Mouse (Mus musculus) left cerebral cortex, postnatal 10 days (tissue): Measurements from ENCODE around the gene Pigg. TPM values are rescaled to one million over a fixed set of nuclear protein-coding genes. Genes with fewer than 3 reads are reported as not detected.

Experiments
- DNase-seq, 2 experiments: peaks; one replicate each; pipeline ENCODE4 v3.0.0; 2021 to 2022; ENCODE audit warnings: low spot score in 2 of 2, mixed read lengths in 1 of 2; ENCODE audit errors: extremely low spot score in 1 of 2
- intact Hi-C: fragments of 180-260 bp; cut with DNase I; formaldehyde crosslinking; loops from one replicate; pipeline ENCODE4 v1.15.1; 2025
- total RNA-seq, 2 experiments: library from RNA; stranded (reverse); gene quantifications; 2 replicates each; pipeline ENCODE4 v1.2.3; 2021

The Pigg gene
- total RNA-seq, 2 experiments from 2014 or later, result 7.5 to 7.9 TPM

DNA sequence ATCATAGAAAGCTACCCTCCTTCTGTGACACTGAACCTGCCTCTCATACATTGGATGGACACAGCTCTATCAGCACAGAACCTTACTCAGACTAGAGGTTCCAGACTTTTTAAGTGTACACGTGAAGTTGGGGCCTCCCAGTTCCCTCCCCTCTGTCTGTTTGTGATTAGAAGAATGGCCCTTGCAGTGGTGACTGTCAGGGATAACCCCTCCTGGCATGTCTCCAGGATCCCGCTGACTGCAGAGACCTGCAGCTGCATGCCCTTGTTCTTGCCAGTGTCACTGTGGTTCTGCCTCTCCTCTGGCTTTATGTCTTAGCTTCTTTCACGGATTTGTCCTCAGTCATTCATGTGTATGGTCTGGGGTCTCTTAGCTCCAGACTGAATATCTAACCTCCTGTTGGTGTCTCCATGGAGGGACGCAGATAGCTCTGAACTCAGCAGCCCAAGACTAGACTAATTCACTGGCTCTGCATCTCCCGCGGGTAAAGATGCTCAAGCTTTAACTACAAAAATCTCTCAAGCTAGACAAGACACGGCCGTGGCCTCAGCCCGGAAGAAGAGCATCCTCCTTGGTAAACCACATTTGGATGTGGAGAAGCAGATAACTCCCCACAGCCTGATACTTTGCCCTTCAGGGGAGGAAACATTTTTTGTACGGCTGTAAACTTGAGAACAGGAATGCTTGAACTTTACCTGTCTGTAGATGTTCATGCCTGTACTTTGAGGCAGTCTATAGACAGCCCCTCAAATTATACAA is 33.1 kb downstream of the Pigg start:
- intact Hi-C loops, result no loop called here
- DNase-seq, result no peak

DNA sequence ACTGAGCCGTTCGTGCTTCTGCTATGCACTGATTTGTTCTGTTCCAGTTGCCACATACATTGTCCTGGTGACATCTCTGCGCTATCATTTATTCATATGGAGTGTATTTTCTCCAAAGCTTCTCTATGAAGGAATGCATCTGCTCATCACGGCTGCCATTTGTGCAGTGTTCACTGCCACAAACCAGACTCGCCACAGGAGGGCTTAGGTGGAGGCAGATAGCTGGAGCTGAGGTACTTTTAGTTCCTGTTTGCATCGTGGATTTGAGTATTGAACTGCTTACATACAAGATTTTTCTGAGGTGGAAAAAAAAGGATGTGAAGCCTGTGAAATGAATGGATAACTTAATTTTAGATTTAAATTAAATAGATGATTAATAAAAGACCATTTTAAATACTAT is 35.4 kb downstream of the Pigg start:
- DNase-seq, result no peak
- intact Hi-C loops, result no loop called here

DNA sequence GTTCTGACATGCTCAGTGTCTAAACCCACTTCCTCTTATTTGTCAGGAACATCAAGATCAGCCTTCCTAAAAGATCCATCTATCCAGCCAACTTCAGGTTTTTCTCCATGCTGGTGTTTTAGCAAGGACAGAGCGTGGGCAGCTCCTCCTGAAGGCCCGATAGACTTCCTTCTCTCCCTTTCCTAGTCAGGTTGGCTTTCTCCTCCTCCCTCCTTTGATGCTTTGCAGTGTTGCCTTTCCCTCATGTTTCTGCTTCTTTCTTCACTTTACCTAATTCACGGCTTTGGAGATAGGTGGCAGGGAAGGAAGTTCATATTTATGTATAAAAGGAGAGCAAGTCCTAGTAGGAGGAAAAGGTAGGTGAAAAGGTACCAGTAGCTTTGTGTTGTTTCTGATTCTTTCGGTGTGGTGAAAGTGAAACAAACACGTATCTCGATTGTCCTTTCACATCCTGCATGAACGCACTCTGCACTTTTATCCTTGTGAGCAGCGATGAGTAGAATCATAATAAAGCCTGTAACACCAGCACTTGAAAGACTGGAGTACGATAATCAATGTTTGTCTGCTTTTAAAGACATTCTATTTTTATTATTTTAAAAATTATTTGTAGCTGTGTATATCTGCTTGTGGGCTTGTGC is 37.2 kb downstream of the Pigg start:
- intact Hi-C loops, result no loop called here

DNA sequence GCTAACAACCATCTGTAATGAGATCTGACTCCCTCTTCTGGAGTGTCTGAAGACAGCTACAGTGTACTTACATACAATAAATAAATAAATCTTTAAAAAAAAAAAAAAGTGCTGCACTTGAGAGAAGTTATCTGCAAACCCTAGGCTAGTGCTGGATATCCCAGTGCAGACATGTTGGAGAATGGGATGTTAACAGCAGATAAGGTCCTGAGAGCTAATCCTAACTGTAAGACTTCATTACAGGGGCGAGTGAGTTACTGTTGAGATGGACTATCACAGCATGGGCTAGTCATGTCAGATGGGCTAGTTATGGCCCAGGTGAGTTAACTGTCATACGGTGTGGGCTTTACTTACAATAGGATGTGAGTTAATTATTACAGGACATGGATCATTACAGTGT is 41.6 kb downstream of the Pigg start:
- DNase-seq, result no peak
- intact Hi-C loops, result no loop called here

More for the DNA sequence above, 37.2 kb downstream of the Pigg start:
- no peak for DNase-seq

DNA sequence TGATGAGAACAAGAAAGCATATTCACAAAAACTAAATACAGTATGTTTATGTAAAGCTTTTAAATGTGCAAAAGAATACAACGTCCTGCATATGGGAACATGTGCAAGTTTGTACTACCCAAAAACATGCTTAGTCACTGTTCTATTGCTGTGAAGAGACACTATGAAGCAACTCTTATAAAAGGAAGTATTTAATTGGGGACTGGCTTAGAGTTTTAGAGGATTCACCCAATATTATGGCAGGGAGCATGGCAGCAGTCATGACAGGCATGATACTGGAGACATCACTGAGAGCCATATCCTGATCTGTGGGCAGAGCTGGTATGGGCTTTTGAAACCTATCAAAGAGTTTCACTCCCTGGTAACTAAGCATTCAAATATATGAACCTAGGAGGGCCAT is 45.5 kb downstream of the Pigg start:
- no peak for DNase-seq
- intact Hi-C loops, result no loop called here

DNA sequence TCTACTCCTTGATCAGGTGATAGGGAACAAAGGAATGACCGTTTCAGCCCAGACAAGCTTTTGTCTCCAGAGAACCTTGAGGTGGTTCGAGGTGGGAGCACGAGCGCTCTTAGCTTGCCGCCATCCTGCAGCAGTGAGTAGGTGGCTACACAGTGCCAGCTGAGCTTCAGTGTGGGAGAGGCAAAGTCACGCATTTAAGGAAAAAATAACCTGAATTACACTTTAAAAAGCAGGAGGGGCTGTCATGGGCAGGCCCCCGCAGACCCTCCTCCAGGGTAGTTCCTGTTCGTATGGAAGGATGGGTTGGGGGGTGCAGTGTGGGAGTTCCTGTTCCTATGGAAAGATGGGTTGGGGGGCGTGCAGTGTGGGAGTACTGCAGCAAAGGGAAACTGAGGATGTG is 47.1 kb downstream of the Pigg start:
- DNase-seq, result no peak
- intact Hi-C loops, result no loop called here

DNA sequence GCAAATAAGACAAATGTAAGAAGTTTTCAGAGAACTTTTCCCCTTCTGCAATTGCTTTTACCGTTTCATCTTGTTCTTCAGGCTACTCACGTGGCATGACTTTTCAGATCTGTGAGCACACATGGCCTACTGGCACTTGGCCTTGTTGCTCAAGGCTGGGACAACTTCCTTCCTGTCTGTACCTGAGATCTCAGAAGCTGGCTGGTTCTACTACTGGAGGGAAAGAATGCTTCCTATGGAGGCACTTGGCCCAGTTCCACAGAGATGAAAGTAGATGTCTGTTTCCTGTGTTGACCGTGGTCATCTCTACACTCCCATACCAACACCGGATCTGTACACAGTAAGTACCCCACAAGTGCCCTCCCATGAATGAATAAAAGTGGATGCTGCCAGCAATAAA is 47.8 kb downstream of the Pigg start:
- intact Hi-C loops, result no loop called here

DNA sequence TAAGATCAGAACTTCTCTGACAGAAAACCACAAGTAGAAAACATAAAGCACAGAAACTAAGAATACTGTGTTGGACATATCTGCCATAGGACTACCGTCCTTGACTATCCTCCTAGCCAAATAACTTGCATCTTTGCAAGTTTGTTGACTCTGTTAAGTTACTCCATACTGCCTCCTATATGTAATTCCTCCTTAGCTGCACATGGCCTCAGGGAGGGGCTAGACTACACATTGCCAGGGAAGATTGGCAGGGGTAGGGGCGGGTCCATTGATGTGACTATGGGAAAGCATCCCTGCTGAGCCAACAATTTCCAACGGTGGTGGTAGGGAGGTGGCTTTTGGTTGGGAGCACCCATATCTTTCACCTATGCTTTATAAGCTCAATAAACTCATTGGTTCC is 49.9 kb downstream of the Pigg start:
- DNase-seq, result no peak
- intact Hi-C loops, result no loop called here

More for the DNA sequence above, 47.8 kb downstream of the Pigg start:
- no peak for DNase-seq

DNA sequence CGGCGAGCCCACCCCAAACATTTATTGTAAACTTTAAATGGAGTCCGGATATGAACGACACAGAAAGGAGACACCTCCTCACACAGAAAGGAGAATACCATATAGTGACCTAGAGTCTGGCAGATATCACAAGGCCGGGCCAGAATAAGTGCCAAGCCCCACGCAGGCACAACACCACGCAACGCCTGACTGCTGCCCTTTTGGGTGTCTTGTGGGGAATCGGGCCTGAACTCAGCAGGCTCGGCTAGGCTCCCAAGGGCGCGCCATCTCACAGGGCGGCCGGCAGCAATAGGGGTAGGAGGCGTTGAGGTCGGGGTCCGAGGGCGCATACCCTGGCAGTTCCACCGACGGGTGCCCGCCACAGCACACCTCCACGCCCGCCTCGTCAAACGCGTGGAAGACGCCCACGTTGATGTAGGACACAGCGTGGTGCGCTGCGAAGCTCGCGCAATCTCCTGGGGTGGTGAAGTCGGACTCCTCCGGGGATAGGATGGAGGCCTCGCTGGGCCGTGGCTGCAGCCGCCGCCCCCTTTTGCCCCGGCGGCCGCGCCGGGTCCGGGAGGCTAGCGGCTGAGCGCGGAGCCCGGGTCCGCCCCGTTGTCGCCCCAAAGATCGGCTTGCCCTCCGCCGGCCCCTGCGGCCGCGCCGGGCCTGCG is 54.0 kb downstream of the Pigg start:
- DNase-seq, result peak in 1 of 2 experiments; percentile 48
- intact Hi-C loops, result loop anchor here (5.0 kb wide), 2 partner anchors 66 to 96 kb away; partner anchors contain the start of genes Atp5k and Pcgf3

DNA sequence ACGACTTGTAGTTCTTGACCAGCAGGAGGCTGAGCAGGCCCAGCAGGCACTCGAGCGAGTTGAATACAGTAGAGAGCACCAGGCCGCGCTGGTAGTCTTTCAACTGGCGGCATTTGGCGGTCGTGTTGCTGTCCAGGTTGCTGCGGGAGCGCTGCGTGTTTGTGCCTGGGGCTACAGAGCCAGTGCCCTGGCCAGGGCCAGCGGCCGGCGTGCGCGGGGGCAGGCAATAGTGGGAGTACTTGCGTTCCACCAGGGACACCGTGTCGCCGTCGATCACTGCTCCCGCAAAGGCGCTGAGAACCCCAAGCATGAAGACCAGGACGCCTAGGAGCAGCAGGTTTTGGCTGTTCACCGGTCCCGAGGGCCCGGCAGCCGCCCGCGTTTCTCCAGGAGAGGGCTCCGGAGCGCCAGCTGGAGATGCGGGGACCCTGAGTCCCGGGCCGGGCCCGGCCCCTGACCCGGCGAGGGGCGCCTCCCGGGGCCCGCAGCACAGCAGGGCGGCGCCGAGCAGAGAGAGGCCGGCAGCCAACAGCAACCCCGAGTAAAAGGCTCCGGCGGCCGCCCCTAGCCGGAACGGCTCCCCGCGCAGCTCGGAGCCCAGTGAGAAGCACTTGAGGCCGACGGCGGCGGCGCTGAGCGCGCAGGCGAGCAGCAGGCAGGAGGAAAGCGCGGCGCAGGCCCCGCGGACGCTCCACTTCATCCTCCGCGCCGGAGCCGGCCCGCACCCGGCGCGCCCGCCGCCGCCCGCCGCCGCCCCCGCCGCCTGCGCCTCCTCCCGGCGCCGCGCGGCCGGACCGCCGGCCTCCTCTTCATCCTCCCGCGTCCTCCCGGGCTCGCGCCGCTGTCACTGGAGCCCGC is 54.8 kb downstream of the Pigg start:
- intact Hi-C loops, result loop anchor here (5.0 kb wide), 2 partner anchors 65 to 95 kb away; partner anchors contain the start of genes Atp5k and Pcgf3

DNA sequence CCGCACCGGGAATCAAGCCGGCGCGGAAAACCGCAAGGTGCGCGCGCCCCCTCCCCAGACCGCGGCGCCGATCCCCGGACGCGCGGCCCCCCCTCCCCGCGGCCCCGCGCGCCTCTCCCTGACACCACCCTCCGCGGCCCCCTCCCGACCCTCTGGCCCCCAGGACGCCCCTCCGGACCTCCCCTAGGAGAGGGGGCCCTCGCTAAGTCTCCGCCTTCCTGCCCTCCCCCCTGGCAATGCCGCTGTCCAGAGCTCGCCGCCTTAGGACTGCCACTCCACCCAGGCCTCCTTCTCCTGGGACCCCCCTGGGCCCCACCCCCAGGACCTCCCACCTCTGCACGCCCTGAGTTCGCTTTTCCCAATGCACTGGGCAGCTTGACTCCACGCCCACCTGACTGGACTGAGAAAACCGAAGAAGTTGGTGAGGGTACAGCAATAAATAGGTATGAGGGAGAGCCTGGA is 55.5 kb downstream of the Pigg start, which contains the start of gene Gm42517:
Gm42517 (minus strand) TSS at position 52 of the 462 bp plus-strand sequence.
- intact Hi-C loops, result loop anchor here (5.0 kb wide), 2 partner anchors 64 to 94 kb away; partner anchors contain the start of genes Atp5k and Pcgf3
- peak in 1 of 2 experiments; percentile 67 for DNase-seq

More for the DNA sequence above, 54.8 kb downstream of the Pigg start:
- peak in 1 of 2 experiments; percentile 61 for DNase-seq

DNA sequence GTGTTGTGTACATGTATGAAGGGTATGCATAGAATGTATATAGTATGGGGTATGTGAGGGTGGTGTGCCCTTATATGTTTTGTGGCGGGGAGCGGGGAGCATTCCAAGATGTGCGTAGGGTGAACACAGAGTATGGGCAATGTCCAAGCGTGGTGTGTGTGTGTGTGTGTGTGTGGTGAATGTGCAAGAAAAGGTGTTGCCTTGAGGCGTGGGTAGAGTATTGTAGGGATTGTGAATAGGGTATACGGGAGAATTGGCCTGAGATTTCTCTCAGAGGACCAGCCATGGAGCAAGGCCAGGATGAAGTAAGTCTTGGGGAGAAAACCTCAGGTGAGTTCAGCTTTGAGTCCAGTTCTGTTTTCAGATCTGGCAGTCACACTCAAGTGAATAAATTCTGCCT is 56.0 kb downstream of the Pigg start:
- intact Hi-C loops, result loop anchor here (5.0 kb wide), 2 partner anchors 64 to 94 kb away; partner anchors contain the start of genes Atp5k and Pcgf3
- no peak for DNase-seq

DNA sequence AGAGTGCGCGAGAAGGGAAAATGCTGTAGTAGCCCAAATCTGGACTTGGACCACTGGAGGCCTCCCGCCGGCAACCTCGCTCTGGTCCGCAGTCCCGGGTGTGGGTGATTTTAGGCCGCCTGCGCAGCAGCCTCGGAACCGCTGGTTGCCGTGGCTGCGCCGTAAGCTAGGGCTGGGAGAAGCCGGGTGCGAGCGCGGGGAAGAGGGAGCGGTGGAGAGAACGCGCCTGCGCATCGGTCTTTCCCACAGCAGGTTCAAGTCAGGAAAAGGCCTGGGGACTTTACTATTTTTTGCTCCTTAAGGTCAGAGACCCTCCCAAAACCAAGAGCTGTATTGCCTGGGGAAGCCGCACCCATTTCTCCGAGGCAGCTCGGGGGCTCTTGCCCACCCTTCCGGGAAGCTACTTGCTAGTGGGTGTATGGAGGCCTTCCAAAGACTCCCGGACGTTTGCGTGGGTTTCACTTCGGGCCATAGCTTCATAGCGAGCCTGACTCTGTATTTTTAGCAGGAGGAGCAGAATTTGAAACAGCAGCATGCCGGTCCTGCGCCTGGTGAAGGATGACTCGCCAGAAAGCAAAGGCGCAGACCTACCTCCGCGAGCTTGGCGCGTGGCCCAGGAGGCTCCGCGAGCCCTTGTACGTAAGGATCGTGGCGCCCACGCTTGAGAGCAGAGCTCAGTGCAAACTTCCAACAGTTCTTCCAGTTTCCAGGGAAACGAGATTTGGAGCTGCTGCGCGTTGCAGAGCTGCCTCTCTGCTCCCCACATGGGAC is 56.6 kb downstream of the Pigg start:
- intact Hi-C loops, result loop anchor here (5.0 kb wide), 2 partner anchors 63 to 93 kb away; partner anchors contain the start of genes Atp5k and Pcgf3
- peak; percentile 82 to 86 for DNase-seq

DNA sequence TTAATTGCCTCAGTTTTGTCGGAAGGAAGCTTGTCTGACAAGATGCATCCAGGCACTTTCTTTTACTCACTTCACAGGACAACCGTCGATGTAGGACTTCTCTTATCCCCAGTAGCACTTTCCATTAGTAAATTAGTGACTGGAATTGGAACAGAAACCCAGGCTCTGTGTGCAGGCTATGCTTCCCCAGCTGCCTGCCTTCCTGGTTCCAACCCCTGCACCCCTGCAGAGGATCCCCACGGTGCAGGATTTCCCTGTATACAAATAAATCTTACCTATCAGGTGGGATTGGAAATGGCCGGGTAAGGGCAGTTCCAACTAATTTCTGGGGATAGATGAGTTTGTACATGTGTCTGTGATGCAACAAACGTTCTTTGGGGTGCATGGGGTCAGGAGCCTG is 57.6 kb downstream of the Pigg start:
- DNase-seq, result no peak
- intact Hi-C loops, result loop anchor here (5.0 kb wide), 2 partner anchors 62 to 92 kb away; partner anchors contain the start of genes Atp5k and Pcgf3

DNA sequence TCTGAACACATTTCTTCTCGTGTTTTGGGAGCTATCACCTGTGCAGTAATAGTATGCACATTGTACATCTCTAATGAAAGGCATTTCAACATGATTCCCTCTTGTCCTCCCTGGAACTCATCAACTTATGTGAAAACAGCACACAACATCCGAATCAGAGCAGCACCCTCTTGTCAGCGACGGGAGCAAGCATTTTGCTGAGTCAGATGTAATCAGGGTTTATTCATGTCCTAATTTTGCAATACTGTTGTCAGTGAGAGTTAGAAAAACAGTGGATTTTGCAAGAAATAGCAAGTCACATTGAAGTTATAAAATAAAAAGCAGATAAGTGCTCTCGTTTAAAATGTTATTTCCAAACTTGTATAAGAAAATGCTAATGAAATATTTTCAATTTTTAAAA is 61.7 kb downstream of the Pigg start:
- intact Hi-C loops, result no loop called here
- DNase-seq, result no peak

DNA sequence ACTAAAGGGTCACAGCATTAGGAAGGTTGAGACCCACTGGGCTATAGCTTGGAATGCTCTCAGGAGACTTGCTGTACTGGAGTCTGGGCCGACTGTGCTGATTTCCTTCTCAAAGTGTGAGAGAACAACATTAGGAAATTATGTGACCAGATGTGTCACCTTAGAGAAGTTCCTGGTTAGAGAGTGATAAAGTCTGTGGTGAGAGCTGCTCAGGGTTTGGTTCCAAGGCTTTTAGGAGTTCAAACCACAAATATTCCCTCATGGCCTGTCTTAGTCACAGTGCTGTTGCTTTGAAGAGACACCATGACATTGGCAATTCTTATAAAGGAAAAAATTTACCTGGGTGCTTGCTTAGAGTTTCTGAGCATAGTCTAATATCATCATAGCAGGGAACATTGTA is 63.6 kb downstream of the Pigg start:
- intact Hi-C loops, result no loop called here
- no peak for DNase-seq

DNA sequence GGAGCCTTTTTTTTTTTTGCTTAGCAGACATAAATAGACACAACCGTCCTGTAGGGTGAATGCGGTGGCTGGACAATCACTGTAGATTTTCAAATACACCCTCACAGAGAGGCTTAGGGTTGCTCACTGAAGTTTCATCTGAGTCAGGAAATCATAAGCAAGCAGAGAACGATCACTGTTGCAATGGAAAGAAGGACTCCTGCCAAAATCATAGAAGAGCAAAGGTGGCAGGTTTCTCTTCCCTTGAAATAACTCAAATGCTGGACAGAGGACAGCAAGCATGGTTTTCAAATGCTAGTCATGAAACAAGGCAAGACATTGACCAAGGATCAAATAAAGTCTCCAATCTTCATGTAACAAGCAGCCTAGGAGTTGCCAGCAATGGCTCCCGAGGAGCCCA is 65.9 kb downstream of the Pigg start:
- intact Hi-C loops, result no loop called here
- no peak for DNase-seq

DNA sequence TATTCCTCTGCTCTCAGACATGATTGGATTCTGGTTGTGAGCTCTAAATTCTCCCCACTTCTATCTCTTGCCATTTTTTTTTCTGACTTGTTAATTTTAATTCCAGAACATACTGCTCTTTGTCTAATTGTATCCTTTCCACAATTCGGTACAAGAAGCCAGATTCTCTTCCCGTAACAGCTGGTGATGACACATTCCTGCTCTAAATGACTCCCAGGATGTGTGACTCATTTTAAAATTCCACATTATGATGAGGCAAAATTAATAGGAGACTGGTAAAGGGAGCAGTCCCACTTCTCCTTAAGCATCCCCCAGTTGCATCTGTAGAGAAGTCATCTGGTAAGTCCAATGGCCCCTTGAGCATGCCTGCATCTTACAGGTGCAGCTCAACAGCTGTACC is 73.2 kb downstream of the Pigg start:
- intact Hi-C loops, result no loop called here
- DNase-seq, result no peak
